Mouse (Mus musculus): ENCODE measurements around the gene Rbck1.
"Not testable (repeated sequence)": the region's sequence is repeated elsewhere in the genome, so short reads cannot be mapped to it uniquely, and the experiment has no call there.

Rbck1 gene

DNA sequence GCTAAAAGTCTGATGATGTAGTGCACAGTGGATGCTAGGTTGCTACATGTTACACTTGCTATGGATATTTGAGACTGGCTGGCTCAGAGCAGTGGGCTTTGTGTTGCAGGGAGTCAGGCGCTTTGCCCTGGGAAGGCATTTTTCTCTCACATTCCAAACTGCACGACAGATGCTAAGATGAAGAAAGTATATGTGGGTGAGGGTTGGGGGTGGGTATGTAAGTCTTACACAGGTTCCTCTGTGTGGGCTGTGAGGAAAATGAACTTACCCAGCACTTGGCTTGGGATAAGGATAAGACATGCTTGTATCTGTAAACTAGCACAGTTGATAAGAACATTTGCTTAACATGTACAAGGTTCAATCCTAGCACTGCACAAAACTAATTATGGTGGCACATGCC, 29.6 kb downstream of the Rbck1 start:
- no peak for DNase-seq (ENCODE audit: low read depth, low spot score)

DNA sequence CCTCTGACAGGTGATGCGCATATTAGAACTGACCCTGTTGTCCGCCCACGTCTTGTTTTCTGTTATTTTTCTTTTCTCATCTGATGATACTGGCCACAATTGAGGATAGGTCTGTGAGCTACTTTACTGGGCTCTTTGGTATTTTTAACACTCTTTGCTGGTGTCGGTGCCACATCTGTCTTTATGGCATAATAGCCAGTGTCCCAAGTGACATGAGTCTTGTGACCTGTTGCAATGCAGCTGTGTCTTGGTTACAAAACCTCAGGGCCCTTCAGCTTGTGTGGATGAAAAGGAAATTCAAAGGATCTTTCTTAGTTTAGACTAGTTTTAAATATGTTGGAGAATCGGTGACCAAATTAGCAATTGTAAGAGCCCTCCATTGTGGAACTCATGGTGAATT, 37.9 kb downstream of the Rbck1 start:
- DNase-seq (ENCODE audit: low read depth, low spot score), result no peak

DNA sequence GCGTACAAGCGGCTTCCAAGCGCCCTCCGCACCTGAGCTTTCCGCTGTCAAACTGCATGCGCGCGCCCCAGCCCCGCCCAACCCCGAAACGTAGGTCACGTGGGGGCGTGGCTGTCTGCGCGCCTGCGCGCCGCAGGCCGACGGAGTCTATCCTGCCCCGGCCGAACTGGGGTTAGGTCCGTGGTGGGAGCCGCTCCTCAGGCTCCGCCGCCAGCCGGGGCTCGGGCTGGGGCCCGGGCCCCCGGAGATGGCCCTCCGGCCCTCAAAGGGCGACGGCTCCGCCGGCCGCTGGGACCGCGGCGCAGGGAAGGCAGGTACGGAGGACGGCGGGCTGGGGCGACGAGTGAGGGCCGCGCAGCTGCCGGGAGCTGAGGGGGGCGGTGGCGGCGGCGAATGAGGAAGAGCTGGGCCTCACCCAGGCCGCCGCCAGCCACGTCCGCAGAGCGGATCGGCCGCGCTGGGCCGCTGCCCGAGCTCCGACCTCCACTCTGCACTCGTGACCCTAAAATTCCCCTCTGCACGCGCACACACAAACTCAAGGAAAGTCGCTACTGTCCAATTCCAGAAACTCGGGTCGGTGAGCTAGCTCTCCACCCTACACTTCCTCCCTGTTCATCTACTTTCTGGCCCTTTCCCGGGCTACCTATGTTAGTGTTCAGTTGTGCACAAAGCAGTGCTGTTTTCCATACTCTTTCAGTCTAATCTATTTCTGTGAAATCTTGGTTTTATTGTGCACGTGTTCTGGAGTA, 38.6 kb downstream of the Rbck1 start, which contains the start of gene Tbc1d20:
Tbc1d20 (plus strand) TSS at position 102 of the 749 bp plus-strand sequence.
- peak; percentile 97 for DNase-seq (ENCODE audit: low read depth, low spot score)

DNA sequence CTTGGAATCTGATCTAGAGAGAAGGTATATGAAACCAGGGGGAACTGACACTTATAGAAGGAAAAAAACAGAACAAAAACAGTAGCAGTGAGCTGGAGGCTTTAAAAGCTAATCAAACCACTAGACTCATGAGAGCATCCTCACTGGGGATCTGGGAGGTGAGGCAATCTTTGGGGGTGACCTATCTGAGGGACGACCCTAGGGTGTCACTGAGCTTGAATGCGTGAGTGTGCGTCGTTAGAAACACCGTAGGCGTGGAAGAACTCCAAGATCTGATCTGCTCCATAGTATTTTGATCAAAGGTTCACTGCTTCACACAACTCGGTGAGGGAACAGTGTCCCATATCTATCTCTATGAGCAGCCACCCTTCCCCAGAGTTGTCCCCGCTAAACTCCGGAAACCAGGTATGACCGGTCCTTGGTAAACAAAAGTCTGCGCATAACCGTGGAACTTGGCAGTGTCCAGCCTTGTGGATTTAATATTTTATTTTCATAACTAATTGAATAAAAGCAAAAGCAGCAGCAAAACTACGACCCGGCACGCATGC, 39.2 kb downstream of the Rbck1 start:
- DNase-seq (ENCODE audit: low read depth, low spot score), result no peak

DNA sequence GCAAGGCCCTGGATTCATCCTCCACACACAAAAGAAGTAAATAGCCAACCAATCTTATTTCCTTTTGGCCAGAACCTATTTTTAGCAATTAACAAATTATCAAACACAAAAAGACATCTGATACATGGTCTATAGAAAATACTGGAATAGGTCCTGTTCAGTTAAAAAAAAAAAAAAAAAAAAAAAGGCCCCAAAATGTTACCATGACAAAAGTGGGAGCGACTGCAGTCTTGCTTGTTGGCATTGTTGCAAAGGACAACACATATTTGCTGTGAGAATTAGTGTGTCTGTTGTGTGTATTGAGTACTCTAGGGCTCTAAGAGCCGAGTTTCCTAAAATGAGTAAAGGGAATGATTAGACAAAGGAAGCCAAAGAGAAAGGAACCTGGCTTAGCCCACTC, 40.0 kb downstream of the Rbck1 start:
- DNase-seq (ENCODE audit: low read depth, low spot score), result no peak

DNA sequence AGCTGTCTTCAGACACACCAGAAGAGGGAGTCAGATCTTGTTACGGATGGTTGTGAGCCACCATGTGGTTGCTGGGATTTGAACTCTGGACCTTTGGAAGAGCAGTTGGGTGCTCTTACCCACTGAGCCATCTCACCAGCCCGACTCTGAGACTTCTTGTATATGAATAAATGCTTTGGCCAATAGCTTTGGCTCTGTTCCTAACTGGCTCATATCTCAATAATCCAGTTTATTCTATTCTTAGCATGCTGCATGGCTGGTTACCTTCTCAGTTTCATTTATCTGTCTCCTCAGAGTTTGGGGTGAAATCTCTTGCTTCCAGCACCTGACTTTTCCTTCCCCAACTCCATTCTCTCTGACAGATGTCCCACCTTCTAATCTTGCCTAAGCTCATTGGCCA, 42.8 kb downstream of the Rbck1 start:
- not testable (repeated sequence) for DNase-seq (ENCODE audit: low read depth, low spot score)

DNA sequence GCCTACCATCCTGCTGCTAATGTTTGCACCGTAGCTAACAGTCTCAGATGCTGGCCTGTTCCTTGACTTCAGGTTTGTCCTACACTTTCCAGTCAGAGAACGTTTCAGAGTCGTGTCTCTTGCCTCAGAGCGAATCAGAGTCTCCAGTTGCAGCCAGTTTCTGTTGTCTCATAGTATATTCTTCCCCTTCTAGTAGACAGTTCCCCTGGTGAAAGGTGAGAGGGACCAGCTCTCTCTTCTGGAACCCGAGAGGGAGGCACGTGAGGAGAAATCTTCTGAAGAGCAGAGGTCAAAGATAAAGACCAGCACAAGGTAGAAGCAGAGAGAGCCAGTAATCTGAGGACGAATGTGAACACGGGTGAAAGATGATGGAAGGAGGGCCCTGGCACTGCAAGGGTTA, 44.4 kb downstream of the Rbck1 start:
- DNase-seq (ENCODE audit: low read depth, low spot score), result no peak

DNA sequence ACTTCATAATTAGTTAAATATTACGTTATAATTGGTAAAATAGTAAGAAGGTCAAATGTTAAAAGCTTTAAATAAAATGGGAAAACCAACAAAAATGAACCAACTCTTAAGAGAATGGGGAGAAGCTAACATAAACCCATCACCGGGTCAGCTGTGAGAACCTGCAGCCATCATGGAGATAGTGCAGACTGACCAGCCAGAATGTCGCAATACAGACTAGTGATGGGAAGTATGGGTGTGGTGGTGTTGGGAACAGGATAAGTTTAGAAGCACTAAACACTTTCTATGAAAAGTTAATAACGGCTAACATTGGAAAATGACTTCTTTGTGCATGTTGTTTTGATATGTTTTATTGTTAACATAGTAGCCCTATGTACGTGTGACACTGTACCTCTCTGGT, 44.9 kb downstream of the Rbck1 start:
- no peak for DNase-seq (ENCODE audit: low read depth, low spot score)

DNA sequence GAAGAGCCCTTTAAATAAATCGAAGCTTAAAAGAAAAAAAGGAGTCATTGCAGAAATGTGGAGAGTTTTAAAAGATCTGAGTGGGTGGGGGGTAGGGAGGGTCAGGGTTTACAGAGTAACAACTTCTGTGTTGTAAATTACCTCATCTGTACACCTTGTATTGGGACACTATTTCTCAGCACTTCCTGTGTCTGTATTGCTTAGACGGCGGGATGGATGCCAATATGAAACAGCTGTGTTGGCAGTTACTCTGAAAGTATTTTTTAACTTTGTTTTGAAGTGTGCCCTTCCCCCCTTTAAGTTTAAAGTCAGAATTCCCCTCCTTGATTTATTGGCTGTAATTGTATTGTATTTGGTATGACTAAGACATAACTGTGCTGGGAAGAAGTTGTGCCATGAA, 51.0 kb downstream of the Rbck1 start:
- DNase-seq (ENCODE audit: low read depth, low spot score), result no peak

DNA sequence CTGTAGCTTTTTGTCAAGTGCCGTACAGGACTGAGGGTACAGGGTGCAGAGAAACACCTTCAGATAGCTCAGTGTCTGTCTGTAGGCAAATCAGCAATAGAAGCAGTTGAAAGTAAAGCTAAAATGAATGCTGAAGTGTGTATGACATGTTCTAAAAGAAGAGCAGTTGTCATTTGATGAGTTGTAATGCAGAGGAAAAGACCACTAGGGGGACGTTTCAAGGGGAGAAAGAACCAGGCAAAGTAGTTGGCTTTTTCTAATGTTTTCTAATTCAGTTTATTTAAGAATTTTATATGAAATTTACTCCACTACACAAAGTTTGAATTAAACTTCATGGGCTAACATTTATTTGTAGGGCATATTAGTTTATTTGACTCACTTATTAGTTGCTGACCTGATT, 58.8 kb downstream of the Rbck1 start:
- DNase-seq (ENCODE audit: low read depth, low spot score), result peak; percentile 26
